Mouse (Mus musculus) megakaryocyte, embryonic 14.5 days (primary cell): ENCODE data around the gene Aifm1.

Experiments
- FLI1 ChIP-seq: IDR thresholded peaks from 2 replicates; pipeline ENCODE4 v1.6.1; 2012; ENCODE audit warnings: low read length, inconsistent platforms, mixed read lengths
- GATA1 ChIP-seq: IDR thresholded peaks from 3 replicates; pipeline ENCODE4 v1.6.1; 2012; ENCODE audit warnings: mixed read lengths, low read length, inconsistent platforms, borderline replicate concordance

- no peak for TF ChIP-seq GATA1
- TF ChIP-seq FLI1, result no peak
These were observed 32.3 kb downstream of the Aifm1 start for GRCm38 (mm10) chrX:48481095-48481494.
